Mouse (Mus musculus): Measurements from ENCODE around the gene Snx9.

Gene Snx9

GRCm38 (mm10) chr17:5843641-5843990 is 2.5 kb downstream of the Snx9 start:
- DNase-seq (ENCODE audit: low spot score), result no peak

- DNase-seq (ENCODE audit: low spot score), result no peak
These were observed 4.2 kb downstream of the Snx9 start for GRCm38 (mm10) chr17:5845376-5845775.

GRCm38 (mm10) chr17:5846101-5846500 is 5.0 kb downstream of the Snx9 start:
- DNase-seq (ENCODE audit: low spot score), result no peak

DNA sequence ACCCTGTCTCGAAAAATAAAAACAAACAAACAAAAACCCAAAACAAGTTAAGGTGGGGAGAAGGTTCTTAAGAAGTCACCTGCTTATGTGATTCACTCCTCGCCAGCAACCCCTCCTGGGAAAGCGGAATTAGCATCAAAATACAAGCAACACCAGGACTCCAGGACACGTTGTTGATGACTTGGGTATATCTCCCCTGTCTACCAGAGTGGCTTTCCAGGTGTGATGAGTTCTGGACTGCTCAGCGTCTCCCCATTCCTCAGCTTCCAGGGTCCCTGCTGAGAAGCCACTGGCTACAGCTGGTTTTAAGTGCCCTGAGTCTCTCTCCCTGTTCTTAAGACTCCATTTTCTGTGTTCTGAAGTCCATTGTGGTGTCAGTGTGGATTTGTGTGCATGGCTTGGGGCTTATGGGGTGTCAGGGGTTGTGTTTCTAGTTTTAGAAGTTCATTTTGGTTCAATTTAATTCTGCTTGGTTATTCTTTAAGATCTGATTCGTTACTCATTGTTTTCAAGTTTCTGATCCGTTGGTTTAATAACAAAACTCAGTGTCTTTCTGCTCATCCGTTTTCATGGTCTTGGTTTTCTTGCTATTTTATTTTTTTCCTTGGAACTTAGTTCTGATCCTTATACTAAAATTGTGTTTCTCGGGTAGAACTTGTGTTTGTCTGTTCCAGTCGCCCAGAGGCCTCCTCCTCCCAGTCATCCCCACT is 7.7 kb downstream of the Snx9 start:
- DNase-seq (ENCODE audit: low spot score), result no peak

- peak; percentile 65 for DNase-seq (ENCODE audit: low spot score)
These were observed 8.3 kb downstream of the Snx9 start for GRCm38 (mm10) chr17:5849421-5849910.

DNA sequence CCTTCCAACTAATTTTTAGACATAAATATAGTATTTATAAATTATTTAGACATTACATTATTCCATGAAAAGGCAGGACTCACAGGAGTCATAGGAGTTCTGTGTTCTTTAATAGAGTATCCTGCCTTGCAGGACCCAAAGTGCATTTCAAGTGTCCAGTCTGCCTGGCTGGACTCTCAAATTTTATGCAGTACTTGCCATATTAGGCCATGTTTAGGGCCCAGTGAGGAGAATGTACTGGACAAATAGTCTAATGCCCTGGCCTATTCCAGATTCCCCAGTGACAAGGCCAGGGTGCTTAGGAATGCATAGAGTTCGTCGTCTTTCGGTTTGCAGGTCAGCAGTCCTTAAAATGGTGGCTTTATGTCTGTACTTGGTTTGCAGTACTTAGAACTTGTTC is 8.9 kb downstream of the Snx9 start:
- DNase-seq (ENCODE audit: low spot score), result no peak

DNA sequence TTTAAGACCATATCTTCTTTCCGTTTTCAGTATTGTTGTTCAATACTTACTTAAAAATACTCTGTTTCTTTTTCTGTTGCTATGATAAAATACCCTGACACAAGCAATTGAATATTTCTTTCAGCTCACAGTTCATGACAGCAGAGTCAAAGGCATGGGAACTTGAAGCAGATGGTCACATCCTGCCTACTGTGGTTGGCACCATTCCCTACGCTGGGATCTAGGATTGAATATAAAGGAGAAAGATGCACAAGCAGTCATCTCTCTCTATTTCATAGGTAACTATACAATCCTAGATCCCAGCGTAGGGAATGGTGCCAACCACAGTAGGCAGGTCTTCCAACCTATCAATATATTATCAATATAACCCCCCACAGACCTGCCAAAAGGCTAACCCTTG is 9.3 kb downstream of the Snx9 start:
- no peak for DNase-seq (ENCODE audit: low spot score)

DNA sequence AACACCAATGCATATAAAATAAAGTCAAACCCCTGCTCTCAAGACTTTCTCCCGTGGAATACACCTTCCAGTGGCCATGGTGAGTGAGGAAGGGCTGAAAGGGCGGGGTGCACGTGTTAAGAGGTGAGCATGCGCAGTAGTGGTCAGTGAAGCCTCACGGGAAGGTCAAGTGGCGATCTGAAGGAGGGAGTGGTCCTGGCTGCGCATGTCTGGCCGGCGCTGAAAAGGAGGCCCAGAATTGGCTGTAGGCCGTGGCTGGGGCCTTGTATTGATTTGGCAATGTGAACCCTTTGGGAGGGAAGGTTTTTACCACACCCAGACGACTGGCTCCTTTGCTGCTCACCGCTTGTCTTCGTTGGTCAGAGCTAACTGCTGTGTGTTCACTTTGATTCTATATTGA is 12.8 kb downstream of the Snx9 start:
- no peak for DNase-seq (ENCODE audit: low spot score)

DNA sequence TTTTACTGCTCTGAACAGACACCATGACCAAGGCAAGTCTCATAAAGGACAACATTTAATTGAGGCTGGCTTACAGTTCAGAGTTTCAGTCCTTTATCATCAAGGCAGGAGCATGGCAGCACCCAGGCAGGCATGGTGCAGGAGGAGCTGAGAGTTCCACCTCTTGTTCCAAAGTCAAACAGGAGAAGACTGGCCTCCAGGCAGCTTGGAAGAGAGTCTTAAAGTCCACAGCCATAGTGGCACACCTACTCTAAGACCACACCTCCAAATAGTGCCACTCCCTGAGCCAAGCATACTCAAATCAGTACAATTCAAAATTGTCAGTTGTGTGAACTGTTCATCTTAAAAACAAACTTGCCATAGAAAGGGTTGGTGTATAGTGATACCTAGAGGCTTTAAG is 14.4 kb downstream of the Snx9 start:
- no peak for DNase-seq (ENCODE audit: low spot score)

DNA sequence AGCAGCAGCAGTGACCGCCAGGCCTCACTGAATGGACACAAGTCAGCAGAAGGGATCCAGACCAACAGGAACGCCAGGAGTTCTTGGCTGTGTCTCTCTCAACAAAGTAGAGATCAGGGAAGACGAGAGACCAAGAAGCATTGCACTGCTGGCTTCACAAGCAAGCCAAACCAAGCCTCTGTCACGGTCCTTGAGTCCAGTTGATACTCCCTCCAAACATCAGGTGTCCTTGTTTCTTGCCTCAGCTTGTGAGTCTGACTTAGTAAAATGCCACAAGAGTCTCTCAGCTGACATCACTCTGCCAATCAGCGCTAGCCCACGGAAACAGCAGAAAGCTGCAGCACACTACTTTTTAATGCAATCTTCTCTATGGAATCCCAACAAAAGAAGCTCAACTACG is 15.3 kb downstream of the Snx9 start:
- no peak for DNase-seq (ENCODE audit: low spot score)

DNA sequence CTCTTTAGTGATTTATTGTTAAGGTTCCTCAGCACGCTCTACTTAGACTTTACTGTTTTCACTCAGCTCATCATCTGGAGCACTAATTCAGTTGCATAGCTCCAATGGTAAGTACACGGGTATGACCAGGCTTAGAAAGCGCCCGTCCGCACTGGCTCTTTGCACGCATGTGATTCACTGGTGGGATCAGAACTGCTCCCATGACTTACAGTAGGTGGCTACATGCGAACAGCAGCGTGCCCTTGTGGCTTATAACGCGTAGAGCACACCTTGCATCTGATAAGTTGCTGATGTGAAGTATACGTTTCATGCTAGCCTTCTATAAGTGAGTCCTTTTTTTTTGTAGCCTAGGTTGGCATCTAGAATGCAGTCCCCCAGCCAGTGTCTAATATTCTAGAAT is 16.1 kb downstream of the Snx9 start:
- no peak for DNase-seq (ENCODE audit: low spot score)

GRCm38 (mm10) chr17:5858209-5858608 is 17.1 kb downstream of the Snx9 start:
- no peak for DNase-seq (ENCODE audit: low spot score)

DNA sequence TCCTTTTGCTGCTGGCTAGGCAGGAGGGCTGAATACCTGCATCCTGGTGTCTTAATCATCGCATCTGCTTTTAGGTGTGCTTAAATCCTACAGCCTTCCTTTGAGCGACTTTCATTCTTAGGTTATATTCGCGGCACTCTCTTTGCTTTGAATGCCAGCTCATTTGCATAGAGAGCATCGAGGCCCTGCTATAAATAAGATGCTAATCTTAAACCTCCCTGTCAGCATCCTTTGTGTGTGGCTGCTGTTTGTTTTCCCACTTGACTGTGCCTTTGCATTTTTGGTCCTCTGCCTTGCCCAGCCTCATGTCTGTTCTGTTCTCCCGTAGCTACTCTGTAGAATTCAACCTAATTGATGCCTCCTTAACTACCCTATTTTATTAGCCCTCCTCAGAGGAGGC is 21.2 kb downstream of the Snx9 start:
- no peak for DNase-seq (ENCODE audit: low spot score)

GRCm38 (mm10) chr17:5862869-5863268 is 21.7 kb downstream of the Snx9 start:
- DNase-seq (ENCODE audit: low spot score), result no peak

DNA sequence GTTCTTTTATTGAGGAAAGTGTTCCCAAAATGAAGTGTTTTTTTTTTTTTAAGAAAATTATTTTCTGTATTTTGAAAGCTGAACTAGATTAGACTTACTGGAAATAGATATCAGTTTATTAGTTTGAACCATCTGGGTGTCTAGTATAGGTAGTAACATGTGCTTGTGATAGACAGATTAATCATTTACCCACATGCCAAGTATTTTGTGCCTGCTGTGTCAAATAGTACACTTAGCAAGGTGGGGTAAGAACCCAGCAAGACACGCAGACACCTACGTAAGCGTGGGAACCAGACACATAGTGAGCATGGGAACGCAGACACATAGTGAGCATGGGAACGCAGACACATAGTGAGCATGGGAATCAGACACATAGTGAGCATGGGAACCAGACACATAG is 22.6 kb downstream of the Snx9 start:
- no peak for DNase-seq (ENCODE audit: low spot score)

DNA sequence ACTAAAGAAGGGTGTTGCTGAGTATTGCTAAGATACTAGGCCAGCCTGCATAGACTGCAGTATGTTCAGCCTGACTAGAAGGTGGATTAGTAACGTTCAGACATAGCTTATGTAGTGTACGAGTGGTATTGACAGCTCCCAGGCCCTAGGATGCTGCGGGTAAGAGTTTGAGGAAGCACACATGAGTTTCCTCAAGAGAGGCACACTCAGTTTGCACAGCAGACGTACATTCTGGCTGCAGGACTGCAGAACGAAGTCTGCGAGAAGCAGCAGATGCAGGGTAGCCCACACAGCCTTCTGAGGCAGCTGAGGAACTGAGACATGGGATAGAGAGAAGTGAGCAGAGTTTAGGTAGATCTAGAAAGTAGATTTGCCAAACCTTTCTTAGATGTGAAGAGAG is 26.3 kb downstream of the Snx9 start:
- no peak for DNase-seq (ENCODE audit: low spot score)

DNA sequence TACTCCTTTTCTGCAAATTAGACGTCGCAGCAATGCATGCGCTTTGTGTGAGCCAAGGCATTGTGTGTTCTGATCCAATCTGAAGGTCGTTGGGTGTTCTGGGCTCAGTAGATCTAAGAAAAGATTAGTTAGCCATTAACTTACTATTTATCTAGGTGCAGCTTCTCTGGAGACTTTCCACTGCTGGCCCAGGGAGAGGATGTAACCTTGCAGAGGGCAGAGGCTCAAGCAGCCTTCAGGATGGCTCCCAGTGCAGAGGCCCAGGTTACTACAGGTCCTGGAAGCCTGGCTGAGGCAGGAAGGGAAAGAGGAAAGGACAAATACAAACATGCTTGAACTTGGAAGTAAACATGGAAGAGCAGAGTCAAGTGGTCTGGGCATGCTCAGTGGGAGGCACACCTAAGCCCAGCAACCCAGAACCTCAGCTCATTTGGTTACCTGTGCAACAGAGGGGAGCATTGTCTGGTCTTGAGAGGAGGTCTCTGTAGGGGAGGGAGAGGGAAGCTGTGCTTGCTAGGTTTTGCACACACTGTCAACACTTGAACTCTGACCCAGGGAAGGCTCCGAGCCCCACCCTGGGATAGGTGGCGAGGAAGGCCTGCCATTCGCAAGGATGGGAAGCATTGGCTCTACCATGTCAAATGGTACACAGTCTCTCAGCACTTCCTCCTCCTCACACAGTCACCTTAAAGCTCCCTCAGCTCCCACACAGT is 27.3 kb downstream of the Snx9 start:
- no peak for DNase-seq (ENCODE audit: low spot score)

DNA sequence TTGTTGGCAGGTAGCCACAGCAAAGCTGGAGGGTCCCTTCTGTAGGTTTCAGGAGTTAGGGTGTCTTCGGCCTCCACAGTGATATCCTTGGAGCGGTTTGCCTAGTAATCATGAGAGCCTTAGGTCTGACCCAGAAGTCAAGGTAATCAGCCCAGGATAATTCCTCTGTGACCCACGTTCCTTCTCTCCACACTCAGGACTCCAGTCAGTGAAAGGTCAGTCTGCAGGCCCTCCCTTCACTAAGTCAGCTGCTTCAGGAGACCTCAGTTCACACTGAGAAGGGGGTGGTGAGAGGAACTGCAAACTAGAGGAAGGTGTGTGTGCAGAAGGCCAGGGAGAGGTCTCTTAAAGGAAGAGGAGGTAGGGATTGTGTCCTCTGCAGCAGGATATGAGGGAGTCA is 28.3 kb downstream of the Snx9 start:
- DNase-seq (ENCODE audit: low spot score), result no peak

DNA sequence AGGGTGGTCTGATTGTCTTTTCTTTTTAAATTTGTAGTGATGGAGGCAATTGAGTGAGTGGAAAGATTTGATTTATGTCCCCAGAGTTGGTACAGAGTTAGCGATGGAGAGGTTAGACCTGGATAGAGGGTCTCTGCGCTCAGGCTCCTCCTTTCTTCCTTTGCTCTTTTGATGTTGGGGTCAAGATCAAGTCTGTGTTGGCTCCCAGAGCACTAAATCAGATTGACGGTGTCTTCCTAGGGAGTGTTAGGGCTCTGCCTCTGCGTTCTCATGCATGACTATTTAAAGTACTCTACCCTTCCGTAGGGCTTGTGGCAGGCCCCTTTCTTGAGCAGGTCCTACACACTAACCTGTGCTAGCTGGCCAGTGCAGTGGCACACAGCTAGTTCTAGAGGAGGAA is 28.9 kb downstream of the Snx9 start:
- no peak for DNase-seq (ENCODE audit: low spot score)

GRCm38 (mm10) chr17:5870696-5871095 is 29.6 kb downstream of the Snx9 start:
- DNase-seq (ENCODE audit: low spot score), result no peak

GRCm38 (mm10) chr17:5872506-5872905 is 31.4 kb downstream of the Snx9 start:
- DNase-seq (ENCODE audit: low spot score), result no peak

DNA sequence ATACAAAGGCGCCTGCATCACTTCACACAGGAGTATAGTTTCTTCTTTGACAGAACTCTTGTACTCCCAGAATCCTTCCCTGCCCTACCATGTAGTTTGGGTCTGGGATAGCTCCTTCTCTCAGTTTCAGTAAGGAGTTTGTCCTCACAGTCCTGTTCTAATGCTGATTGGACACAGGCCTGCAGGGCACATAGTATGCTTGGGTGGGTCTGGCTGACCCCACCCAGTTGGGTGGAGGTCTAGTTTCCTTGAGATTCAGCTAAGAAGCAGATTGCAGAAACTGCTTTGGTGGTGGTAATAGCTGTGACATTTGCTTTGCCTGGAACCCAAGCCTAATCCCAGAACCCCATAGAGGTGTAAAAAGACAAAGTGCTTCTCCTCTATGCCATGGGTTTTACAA is 33.4 kb downstream of the Snx9 start:
- DNase-seq (ENCODE audit: low spot score), result no peak

DNA sequence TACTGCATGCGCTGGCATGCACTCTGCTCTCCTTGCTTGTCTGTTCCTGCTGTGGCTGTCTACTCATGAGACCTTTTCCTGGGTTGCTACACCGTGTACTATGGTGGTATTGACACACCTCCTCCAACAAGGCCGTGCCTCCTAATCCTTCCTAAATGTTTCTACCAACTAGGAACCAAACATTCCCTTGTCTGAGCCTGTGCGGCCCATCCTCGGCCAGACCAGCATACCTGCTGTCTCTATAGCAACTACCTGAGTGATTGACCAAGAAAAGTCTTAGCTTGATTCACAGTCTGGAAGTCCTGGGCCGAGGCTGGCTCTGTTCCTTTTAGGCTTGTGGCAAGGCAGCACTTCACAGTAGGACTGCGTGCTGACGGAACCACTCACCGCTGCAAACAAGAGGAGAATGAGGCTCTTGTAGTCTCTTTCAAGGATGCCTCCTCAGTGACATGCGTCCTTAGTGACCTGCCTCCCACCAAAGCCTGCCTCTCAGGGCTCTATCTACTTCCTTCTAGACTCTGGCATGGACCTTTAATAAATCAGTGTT is 36.6 kb downstream of the Snx9 start:
- no peak for DNase-seq (ENCODE audit: low spot score)

- no peak for DNase-seq (ENCODE audit: low spot score)
These were observed 37.7 kb downstream of the Snx9 start for GRCm38 (mm10) chr17:5878878-5879277.
